Mouse (Mus musculus) kidney, adult 10 weeks (tissue): Measurements from ENCODE around the gene Tnks2. TPM values are rescaled to one million over a fixed set of nuclear protein-coding genes. Genes with fewer than 3 reads are reported as not detected.

Experiments
- polyA plus RNA-seq: library from polyadenylated mRNA; stranded (reverse); fragments of 350-450 nt; fragmentation: Illumina TruSeq; extraction: RNeasy Lipid Tissue Mini Kit (QIAGEN cat#74804); gene quantifications from one replicate; pipeline ENCODE4 v1.2.3, GENCODE M21; 2014; ENCODE audit warnings: low read depth, low replicate concordance

The Tnks2 gene
- polyA plus RNA-seq, result 121 TPM

GRCm38 (mm10) chr19:36833788-36834531 lies at the start of gene Tnks2:
Tnks2 (plus strand) TSS chr19:36834232.

GRCm38 (mm10) chr19:36919466-36919865 lies 85.4 kb downstream of the Tnks2 start, which contains the start of gene Fgfbp3:
Fgfbp3 (minus strand) TSS chr19:36919615.

GRCm38 (mm10) chr19:36925671-36926552 lies 91.9 kb downstream of the Tnks2 start, which contains the start of gene Btaf1:
Btaf1 (plus strand) TSS chr19:36926079.

Other genes starting within 250 kb of the Tnks2 start
- 3.6 TPM for gene Ppp1r3c, start 97.6 kb upstream of the Tnks2 start, polyA plus RNA-seq
- gene Fgfbp3, start 85.4 kb downstream of the Tnks2 start, polyA plus RNA-seq, result 7.2 TPM
- 38.6 TPM for gene Btaf1, start 91.8 kb downstream of the Tnks2 start, polyA plus RNA-seq